Mouse (Mus musculus) adipocyte (in vitro differentiated cells): Measurements from ENCODE around the gene Ptprn2.

Source experiments
- DNase-seq: peaks from one replicate; pipeline ENCODE4 v3.0.0-alpha.2; 2016; ENCODE audit warnings: low spot score

The Ptprn2 gene

GRCm38 (mm10) chr12:116646771-116647170, 161.3 kb downstream of the Ptprn2 start:
- DNase-seq: no peak

DNA sequence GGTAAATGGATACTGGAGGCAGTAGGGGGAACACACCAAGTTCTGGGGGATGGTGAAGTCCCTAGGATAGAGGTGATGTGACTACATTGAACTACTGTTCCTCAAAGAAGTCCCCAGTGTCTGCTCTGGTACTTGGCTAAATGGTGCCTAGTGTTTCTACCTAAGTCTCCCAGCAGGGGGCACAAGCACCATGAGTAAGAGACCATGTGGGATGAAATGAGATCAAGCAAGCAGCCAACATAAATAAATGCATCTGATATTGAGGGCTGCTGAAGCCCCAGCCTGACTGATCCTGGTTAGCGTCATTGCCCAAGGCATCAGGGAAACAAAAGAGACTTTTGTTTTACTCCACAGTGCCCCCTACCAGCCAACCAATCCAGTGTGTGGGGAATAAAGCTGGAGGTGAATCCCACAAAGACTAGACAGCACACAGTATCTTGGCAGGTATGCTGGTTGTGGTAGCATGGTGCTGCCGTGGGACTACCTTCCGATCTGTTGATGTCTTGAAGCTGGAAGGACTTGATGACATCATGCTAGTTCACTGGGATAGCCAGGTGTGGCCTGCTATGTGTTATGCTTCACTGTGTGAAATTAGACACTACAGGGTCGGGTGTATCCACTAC, 163.2 kb downstream of the Ptprn2 start:
- no peak for DNase-seq

DNA sequence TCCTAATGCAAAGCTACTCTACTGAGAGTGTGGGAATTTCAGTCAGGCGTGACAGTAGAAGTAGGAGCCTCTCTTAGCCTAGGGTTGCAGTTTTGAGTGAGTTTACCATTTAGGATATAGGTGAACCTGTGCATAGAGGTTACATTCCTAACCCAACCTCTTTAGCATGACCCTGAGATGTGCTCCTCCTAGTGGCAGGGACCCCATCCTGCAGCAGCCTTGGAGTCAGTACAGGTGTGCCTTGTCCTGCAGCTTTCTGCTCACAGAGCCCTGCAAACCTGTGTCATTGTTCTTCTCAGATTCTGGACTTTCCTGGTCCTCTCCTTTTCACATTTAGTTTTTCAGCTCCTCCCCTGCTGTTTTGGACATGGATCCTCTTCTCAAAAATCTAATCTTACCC, 168.2 kb downstream of the Ptprn2 start:
- DNase-seq: no peak

DNA sequence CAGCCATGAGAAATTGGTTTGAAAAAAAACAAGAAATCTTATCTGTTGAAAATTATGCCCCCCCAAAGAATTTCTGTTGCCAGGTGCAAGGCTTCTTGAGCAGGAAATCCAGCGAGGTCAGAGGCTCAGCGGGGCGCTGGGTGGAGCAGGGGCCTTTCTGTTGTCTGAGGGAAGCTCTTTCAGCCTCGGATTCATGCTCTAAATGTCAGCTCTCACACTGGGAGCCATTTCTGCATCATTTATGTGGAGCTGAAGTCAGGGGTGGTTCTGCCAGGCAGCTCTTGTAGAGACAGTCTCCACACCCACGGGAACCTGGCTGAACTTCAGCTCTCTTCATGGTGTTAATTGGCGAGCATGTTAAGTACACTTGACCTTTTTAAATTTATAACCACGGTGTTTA, 174.6 kb downstream of the Ptprn2 start:
- DNase-seq: no peak

DNA sequence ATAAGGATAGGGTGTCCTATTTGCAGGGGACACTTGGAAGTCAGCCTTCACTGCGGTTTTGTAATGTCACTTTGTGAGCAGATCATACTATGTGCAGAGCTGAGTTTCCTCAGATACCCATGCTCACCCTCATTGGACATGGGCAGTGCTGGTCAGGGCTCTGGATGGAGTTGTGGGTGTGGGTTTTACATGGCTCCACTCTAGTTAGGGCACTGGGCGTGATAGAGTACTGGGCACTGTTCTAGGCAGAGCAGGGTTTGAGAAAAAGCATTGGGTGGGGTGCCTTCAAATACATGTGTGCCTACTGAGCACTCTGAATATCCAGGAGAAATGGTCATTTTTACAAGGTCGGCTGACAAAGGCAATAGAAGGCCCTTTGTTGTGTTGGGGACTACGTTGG, 175.5 kb downstream of the Ptprn2 start:
- DNase-seq: no peak

DNA sequence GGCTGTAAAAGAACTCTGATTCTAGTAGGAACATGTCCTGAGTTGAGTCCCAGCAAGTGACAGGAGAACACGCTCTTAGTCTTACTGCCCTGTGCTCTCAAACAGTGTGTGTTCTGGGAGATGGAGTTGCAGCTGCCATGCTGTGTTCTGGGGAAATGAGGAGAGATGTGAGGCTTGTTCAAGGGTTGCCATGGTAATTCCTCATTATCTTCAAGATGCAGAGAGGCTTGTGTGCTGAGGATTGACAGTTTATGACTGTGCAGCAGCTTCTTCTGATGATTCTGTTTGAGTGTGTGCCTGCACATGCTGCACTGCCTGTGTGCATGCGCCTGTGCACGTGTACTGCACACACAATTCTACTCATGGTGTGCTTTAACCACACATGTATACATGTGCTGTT, 192.2 kb downstream of the Ptprn2 start:
- DNase-seq: no peak

DNA sequence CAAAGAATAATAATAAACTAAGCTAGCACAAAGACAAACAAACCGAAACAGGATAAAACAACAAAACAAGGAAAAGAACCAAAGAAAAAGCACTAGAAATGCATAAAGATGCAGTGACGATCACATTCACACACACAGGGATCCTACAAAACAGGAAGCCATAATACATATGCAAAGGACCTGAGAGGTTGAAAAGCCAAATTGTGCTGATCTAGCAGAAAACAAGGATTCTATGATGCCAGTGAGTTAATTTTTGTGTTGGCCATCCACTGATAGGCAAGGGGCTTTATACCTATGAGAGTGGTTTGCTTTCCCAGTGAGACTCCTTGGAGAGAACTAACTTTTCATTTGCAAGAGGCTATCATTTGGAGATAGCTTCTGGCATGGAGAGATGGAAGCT, 204.3 kb downstream of the Ptprn2 start:
- DNase-seq: no peak

DNA sequence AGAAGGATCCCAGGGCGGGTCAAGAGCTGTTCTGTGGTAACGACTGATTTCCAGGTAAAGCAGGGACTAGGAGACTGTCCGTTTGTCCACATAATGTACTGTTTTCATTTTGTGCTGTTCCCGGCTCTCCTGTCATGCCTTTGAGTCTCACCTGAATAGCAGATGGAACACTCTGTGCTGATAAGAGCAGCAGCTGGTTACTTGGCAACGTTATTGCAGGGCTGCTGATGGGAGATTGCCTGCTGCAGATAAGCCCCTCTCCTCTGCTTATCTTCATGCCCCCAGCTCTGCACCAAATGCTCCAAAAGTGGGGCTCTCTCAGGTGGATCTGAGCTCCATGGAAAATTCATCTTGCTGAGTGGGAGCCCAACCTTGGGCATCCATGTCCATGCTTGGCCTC, 224.0 kb downstream of the Ptprn2 start:
- DNase-seq: no peak

GRCm38 (mm10) chr12:116710716-116711115, 225.2 kb downstream of the Ptprn2 start:
- DNase-seq: no peak

DNA sequence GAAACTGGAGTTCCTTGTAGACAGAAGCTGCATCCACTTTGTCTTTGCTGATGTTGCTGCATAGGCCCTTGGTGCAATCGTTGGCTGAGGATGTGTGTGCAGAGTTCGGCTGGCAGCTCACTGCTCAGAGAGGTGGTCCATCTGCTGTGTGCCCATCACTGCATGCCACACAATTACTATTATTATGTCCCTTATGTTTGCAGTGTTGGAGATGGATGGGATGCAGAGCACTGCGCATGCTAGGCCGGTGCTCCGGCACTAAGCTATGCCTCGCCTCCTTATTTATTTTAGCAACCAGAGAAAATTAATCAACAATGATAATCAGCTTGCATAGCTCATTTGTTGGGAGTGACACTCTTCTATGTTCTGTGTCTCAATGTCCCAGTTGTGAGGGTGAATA, 225.6 kb downstream of the Ptprn2 start:
- no peak for DNase-seq

GRCm38 (mm10) chr12:116713096-116713495, 227.6 kb downstream of the Ptprn2 start:
- no peak for DNase-seq

DNA sequence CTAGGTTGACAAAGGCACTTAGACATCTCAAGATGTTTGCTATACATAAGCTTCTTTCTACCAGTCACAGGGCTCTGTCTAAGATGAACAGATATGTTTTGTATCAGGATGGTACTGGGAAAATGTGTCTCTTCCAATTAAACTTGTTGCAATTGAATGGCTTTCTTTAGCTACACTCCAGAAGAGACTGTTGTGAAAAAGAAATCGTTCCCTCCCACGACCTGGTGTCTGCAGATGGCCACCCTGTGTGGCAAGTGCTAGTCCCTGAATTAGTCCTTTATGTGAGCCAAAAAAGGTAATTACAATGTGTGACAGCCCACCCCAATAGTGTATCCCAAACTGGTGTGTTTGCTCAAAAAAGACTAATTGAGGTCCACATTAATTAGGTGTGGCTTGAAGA, 235.5 kb downstream of the Ptprn2 start:
- no peak for DNase-seq

GRCm38 (mm10) chr12:116740141-116740540, 254.6 kb downstream of the Ptprn2 start:
- no peak for DNase-seq

DNA sequence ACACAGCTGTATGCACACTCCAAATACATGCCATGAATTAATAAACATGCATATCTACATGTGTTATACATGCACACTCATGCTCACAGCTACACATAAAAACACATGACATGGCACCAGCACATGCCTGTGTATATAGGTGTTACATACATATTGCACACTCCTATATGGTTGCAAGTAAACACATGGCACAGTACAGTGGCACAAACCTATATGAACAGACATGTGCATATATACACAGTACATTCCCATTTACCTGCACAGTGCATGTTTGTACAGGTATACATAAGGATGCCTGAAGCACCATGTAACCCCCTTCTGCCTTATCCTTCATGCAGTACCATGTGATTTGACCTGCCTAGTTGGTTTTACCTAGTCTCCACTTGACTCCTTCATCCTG, 255.8 kb downstream of the Ptprn2 start:
- DNase-seq: no peak

DNA sequence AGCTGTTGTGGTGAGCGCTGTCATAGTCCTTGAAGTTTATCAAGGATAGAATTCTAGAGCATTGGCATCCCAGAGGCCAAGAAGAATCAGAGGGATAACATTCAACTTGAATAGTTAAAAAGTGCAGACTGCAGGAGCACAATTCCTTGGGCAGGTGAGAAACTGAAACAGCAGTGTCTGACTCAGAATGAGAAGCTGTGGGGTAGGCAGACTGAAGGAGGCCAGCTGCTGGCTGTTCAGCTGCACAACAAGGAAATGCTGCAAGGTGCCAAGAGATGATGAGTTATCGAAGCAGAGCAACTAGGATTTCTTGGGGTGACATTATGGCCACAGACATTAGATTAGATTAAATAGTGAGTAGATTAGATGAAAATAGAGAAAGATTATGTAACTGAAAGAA, 260.9 kb downstream of the Ptprn2 start:
- no peak for DNase-seq

DNA sequence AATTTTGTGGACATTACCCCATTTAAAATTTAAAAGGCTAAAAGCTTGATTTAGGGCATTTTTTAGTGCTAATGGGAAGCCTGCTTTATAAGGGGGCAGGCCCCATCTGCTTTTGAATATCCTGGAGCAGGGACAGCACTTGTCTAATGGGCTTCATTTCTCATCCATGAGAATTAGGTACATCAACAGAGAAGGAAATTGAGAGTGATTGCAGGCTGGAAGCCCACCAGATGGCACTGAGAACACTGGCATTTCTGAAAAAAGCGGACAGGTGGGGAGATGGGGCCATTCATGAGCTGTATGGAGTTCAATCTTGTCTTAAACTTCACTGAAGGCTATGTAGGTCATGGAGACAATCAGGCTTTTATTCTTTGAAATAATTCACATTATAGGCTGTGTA, 267.3 kb downstream of the Ptprn2 start:
- no peak for DNase-seq

DNA sequence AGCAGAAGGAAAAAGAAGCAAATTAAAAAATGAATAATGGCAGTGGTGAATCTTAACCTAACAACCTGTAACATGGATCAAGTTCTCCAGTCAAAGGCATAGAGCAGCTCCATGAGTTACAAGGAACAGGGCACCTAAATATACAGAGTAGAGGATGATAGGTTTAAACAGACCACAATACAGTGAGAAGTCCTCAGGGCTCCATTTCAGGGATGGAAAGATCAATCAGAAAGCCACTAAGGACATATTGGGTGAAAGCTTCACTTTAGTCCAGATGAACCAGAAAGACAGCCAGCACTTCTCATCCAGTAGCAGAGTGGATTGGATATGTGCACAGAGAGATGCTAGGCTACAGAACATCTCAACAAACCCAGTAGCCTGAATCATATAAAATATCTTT, 278.4 kb downstream of the Ptprn2 start:
- no peak for DNase-seq

DNA sequence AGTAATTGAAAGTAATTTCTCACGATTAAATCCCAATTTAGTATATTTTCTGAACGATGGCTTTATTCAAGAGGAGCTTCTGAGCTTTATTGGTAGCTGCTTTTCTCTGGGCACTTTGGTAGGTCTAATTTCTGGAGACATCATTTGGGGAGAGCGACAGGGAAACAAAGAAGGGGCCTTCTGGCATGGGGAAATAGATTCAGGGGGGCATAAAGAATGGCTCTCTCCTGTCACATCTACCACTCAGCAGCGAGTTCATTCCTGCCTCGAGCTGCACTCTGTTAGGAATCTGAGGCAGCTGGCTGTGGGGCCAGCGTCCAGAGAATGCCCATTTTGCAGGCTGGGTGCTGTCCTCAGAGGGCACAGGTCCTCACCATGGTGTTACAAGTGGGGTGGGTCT, 285.4 kb downstream of the Ptprn2 start:
- DNase-seq: no peak

GRCm38 (mm10) chr12:116771493-116771892, 286.0 kb downstream of the Ptprn2 start:
- no peak for DNase-seq

GRCm38 (mm10) chr12:116772081-116772566, 286.6 kb downstream of the Ptprn2 start:
- no peak for DNase-seq

- DNase-seq: no peak
Observed at GRCm38 (mm10) chr12:116773344-116773743, 287.8 kb downstream of the Ptprn2 start.

GRCm38 (mm10) chr12:116776447-116776846, 290.9 kb downstream of the Ptprn2 start:
- DNase-seq: no peak

DNA sequence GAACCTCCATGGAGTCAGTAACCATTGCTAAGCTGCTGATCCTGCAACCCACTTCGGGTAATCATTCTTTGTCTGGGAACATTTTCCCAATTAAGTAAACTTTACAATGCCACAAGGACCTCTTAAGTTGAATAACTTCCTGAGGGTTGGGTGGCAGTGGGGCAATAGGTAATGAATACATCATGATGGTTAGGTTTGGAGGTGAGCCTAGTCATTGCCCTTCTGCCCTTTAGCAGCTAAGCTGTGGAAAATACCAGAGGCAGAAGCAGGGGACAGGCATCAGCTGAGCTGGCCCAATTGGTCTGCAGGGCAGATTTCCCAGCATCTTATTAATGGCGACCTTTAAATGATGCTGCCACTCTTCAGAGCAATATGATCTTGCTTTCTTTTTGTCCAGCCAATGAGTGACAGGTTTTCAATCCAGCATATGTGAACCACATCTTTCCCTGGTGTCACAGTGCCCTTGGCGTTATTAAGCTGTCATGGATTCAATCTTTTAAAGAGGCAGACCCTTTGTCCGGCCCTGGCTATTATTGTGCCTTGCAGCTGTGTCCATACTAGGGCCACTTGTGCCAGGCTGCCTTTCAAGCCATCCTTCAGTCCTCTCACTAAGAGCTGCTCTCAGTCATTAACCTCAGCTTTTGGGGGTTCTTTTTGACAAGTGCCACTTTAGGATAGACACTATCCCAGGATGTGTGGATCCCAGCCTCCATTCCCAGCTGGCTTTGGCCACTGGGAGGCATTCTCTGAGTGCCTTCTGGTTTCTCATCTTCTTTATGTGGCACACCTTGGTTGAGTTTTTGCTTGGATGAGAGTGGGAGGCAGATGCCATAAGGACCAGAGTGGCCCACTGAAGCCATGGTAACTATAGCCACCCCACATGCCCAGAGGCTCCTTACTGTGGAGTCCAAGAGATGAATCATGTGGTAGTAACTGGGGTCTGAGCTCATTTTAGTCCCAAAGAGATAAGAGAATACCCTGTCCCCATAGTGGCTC, 292.9 kb downstream of the Ptprn2 start:
- DNase-seq: no peak
